Mouse (Mus musculus) lung, embryonic 16.5 days (tissue): ENCODE measurements around the gene Tmem190. TPM values are rescaled to one million over a fixed set of nuclear protein-coding genes. Genes with fewer than 3 reads are reported as not detected.

Experiments used
- ATAC-seq: fragments of 200-750 bp; cut with Nextera tagmentation; 2 replicates; pipeline ENCODE4 v1.8.0; 2017; ENCODE audit warnings: low read depth, mild to moderate bottlenecking, moderate library complexity
- H3K27ac ChIP-seq: fragments of 300-500 bp; sonication (generic); 2 replicates; pipeline ENCODE4 v1.5.1; 2014; ENCODE audit warnings: mild to moderate bottlenecking, control low read depth, low read length
- H3K27me3 ChIP-seq: fragments of 300-500 bp; sonication (generic); 2 replicates; pipeline ENCODE4 v1.6.1; 2014; ENCODE audit warnings: low read depth, low read length, mixed read lengths; ENCODE audit not compliant: control insufficient read depth, insufficient read depth
- H3K36me3 ChIP-seq: fragments of 300-500 bp; sonication (generic); 2 replicates; pipeline ENCODE4 v1.6.1; 2014; ENCODE audit warnings: low read length; ENCODE audit not compliant: control insufficient read depth, insufficient read depth
- H3K4me1 ChIP-seq: fragments of 300-500 bp; sonication (generic); replicated peaks from 2 replicates; pipeline ENCODE4 v1.6.1; 2014; ENCODE audit warnings: low read length, mixed read lengths; ENCODE audit not compliant: control insufficient read depth, insufficient read depth
- H3K4me2 ChIP-seq: fragments of 300-500 bp; sonication (generic); 2 replicates; pipeline ENCODE4 v1.6.1; 2014; ENCODE audit warnings: low read depth, low read length, control low read depth
- H3K4me3 ChIP-seq: fragments of 300-500 bp; sonication (generic); 2 replicates; pipeline ENCODE4 v1.5.1; 2014; ENCODE audit warnings: mild to moderate bottlenecking, low read length, control low read depth
- H3K9ac ChIP-seq: fragments of 300-500 bp; sonication (generic); 2 replicates; pipeline ENCODE4 v1.6.1; 2014; ENCODE audit warnings: low read length, control low read depth
- H3K9me3 ChIP-seq: fragments of 300-500 bp; sonication (generic); 2 replicates; pipeline ENCODE4 v1.6.1; 2016; ENCODE audit warnings: low read length; ENCODE audit not compliant: control insufficient read depth
- WGBS: fragments of 180-500 bp; shearing (Covaris S2); extraction: QIAGEN DNeasy Blood & Tissue Kit; methylation state at CpG from one replicate; pipeline ENCODE4 v1.1.7; 2014; 5-methylcytosine and 5-hydroxymethylcytosine counted together
- polyA plus RNA-seq: library from polyadenylated mRNA; unstranded; fragments of >200 nt; fragmentation: Nextera tagmentation; extraction: Ambion mirVana; gene quantifications from 2 replicates; pipeline ENCODE4 v1.2.1, GENCODE M21; 2015

The Tmem190 gene
- polyA plus RNA-seq, 1 experiment from 2014 or later, result 0.34 TPM

GRCm38 (mm10) chr7:4744886-4745285 is 37.9 kb upstream of the Tmem190 start:
- ATAC-seq, result no peak
- WGBS, result 94% methylated on average over 6 of the region's 6 CpGs

GRCm38 (mm10) chr7:4746326-4746980 is 36.3 kb upstream of the Tmem190 start:
- no peak overlapping the region for H3K4me3 ChIP-seq
- peaks cover 3% of the 10 kb centered on the region for H3K36me3 ChIP-seq
- H3K4me1 ChIP-seq, result peaks cover 5% of the 10 kb centered on the region
- no peak overlapping the region for H3K9ac ChIP-seq
- 86% methylated on average over 22 of the region's 22 CpGs for WGBS
- no peaks in the 10 kb centered on the region for H3K27me3 ChIP-seq
- ATAC-seq, result no peak
- no peak overlapping the region for H3K27ac ChIP-seq
- no peaks in the 10 kb centered on the region for H3K9me3 ChIP-seq
- no peak overlapping the region for H3K4me2 ChIP-seq

More at GRCm38 (mm10) chr7:4744886-4745285, 37.9 kb upstream of the Tmem190 start:
- H3K36me3 ChIP-seq, result peaks cover 3% of the 10 kb centered on the region
- peaks cover 9% of the 10 kb centered on the region for H3K4me1 ChIP-seq
- no peak overlapping the region for H3K4me2 ChIP-seq
- H3K27ac ChIP-seq, result no peak overlapping the region
- no peak overlapping the region for H3K9ac ChIP-seq
- H3K27me3 ChIP-seq, result no peaks in the 10 kb centered on the region
- H3K9me3 ChIP-seq, result no peaks in the 10 kb centered on the region
- H3K4me3 ChIP-seq, result no peak overlapping the region

- Histone ChIP-seq H3K9me3 (no peaks in the 10 kb centered on the region), H3K27me3 (no peaks in the 10 kb centered on the region), H3K36me3 (peaks cover 3% of the 10 kb centered on the region), H3K4me2 (no peak overlapping the region), H3K4me1 (peaks cover 6% of the 10 kb centered on the region), H3K9ac (no peak overlapping the region), H3K4me3 (no peak overlapping the region), H3K27ac (no peak overlapping the region)
- WGBS, result 69% methylated on average over 9 of the region's 9 CpGs
- ATAC-seq, result no peak
Measured at GRCm38 (mm10) chr7:4747156-4747899, 35.4 kb upstream of the Tmem190 start.

GRCm38 (mm10) chr7:4748321-4748720 is 34.4 kb upstream of the Tmem190 start:
- WGBS, result 71% methylated on average over 4 of the region's 4 CpGs
- no peak for ATAC-seq
- H3K9me3 ChIP-seq, result no peaks in the 10 kb centered on the region
- H3K27me3 ChIP-seq, result no peaks in the 10 kb centered on the region
- peaks cover 8% of the 10 kb centered on the region for H3K4me1 ChIP-seq
- H3K36me3 ChIP-seq, result peaks cover 3% of the 10 kb centered on the region
- H3K4me3 ChIP-seq, result no peak overlapping the region
- H3K27ac ChIP-seq, result no peak overlapping the region
- H3K9ac ChIP-seq, result no peak overlapping the region
- no peak overlapping the region for H3K4me2 ChIP-seq

DNA sequence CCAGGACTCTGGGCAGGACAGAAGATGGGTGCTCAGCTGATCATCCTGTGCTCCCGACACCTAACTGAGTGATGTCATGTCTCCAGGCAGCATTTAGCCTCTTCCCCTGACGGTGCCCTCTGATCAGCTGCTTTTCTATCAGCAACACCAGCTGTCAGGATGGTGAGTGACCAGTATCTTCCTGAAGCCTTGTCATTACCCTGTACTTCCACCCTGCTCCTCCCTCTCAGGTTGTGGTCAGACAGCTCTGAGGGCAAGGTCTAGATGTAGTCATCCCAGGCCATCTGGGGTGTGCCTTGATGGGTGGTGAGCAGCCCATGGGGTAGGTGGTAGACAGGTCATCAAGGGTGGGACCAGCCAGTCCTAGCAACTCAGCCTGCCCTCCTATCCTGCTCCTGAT is 33.6 kb upstream of the Tmem190 start:
- Histone ChIP-seq H3K4me2 (no peak overlapping the region), H3K27me3 (no peaks in the 10 kb centered on the region), H3K9me3 (no peaks in the 10 kb centered on the region), H3K4me3 (no peak overlapping the region), H3K36me3 (peaks cover 3% of the 10 kb centered on the region), H3K9ac (no peak overlapping the region), H3K4me1 (peaks cover 8% of the 10 kb centered on the region), H3K27ac (no peak overlapping the region)
- 77% methylated on average over 2 of the region's 2 CpGs for WGBS
- no peak for ATAC-seq

GRCm38 (mm10) chr7:4751971-4752820 is 30.5 kb upstream of the Tmem190 start:
- no peaks in the 10 kb centered on the region for H3K27me3 ChIP-seq
- H3K9ac ChIP-seq, result peak overlapping the region; percentile 33
- peak; percentile 86 for ATAC-seq
- peaks cover 8% of the 10 kb centered on the region for H3K4me1 ChIP-seq
- no peaks in the 10 kb centered on the region for H3K9me3 ChIP-seq
- peak overlapping the region; percentile 56 for H3K4me2 ChIP-seq
- H3K4me3 ChIP-seq, result peak overlapping the region; percentile 48
- H3K27ac ChIP-seq, result peak overlapping the region; percentile 60; the same call in 1 of the 2 replicates
- WGBS, result 3% methylated on average over 30 of the region's 30 CpGs
- no peaks in the 10 kb centered on the region for H3K36me3 ChIP-seq

- Histone ChIP-seq H3K4me1 (peaks cover 8% of the 10 kb centered on the region), H3K27me3 (no peaks in the 10 kb centered on the region), H3K4me3 (peak within 1 kb of the TSS; percentile 48), H3K4me2 (peak within 1 kb of the TSS; percentile 56), H3K27ac (peak within 1 kb of the TSS; percentile 60), H3K9me3 (no peaks in the 10 kb centered on the region), H3K36me3 (no peaks in the 10 kb centered on the region), H3K9ac (peak within 1 kb of the TSS; percentile 55)
- WGBS, result 3% methylated on average over 24 of the region's 24 CpGs
- peak; percentile 96 for ATAC-seq
Measured at GRCm38 (mm10) chr7:4752821-4753570, 29.7 kb upstream of the Tmem190 start, which contains the start of gene Cox6b2. Gene Cox6b2 (minus strand): TSS chr7:4753094.

DNA sequence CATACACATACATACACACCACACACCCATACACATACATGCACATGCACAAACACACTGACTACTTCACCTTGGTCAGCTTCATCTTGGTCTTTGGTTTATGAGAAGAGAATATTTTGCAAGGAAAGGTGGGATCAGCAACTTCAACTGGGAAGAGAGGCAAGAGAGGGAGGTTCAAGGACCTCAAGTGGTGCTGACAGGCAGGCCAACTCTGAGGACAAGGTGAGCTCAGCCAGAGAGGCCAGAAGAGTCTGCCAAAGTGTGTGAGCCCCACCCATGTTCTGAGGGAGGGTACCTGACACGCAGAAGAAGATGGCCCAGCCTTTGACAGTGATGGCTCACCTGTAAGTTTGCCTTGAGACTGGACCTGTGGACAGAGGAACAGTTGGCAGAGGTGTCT is 23.1 kb upstream of the Tmem190 start:
- no peaks in the 10 kb centered on the region for H3K36me3 ChIP-seq
- ATAC-seq, result no peak
- H3K27me3 ChIP-seq, result no peaks in the 10 kb centered on the region
- H3K4me1 ChIP-seq, result no peaks in the 10 kb centered on the region
- 17% methylated on average over 1 of the region's 1 CpGs for WGBS
- no peak overlapping the region for H3K27ac ChIP-seq
- no peak overlapping the region for H3K4me2 ChIP-seq
- no peak overlapping the region for H3K9ac ChIP-seq
- H3K9me3 ChIP-seq, result no peaks in the 10 kb centered on the region
- H3K4me3 ChIP-seq, result no peak overlapping the region
